Comparison of ENCODE assay signal across 17 mouse cellular contexts in genomic region chr19:32717590-32717989, GRCm38 (mm10). TPM values are rescaled to one million over a fixed set of nuclear protein-coding genes. Genes with fewer than 3 reads are reported as not detected.
DNase-seq lines count a peak whose midpoint lies in the region; ATAC-seq and TF ChIP-seq lines count a peak whose summit lies in the region.
"Had no signal": no experiment of that assay in that cellular context is flagged by ENCODE, and none has a peak within 500 bp of the region (broad histone marks: within the 10 kb centered on the region; RNA-seq: fewer than 3 reads in every experiment).

No protein-coding gene starts in this region.

- no peaks in the 10 kb centered on the region for H3K9me3 ChIP-seq in hindbrain, postnatal 0 days (ENCODE audit: low read length)
- H3K9me3 ChIP-seq in hindbrain, embryonic 10.5 days: 0 out of 2 replicates have a peak, but pooled peaks cover 3% of the 10 kb centered on the region
- H3K9me3 ChIP-seq in midbrain, postnatal 0 days (ENCODE audit: low read length): no peaks in the 10 kb centered on the region
- H3K9me3 ChIP-seq in midbrain, embryonic 10.5 days (replicated peaks): no peaks in the 10 kb centered on the region
- H3K9me3 ChIP-seq in stomach, postnatal 0 days (ENCODE audit: control insufficient read depth, low read length): no peaks in the 10 kb centered on the region
- H3K9me3 ChIP-seq: embryonic facial prominence, embryonic 13.5 days; forebrain, embryonic 15.5 days; liver, embryonic 12.5 days had no signal

- no peaks in the 10 kb centered on the region for H3K4me1 ChIP-seq in hindbrain, postnatal 0 days (ENCODE audit: insufficient read depth, low read length)
- H3K4me1 ChIP-seq in hindbrain, embryonic 10.5 days (replicated peaks): peaks cover 10% of the 10 kb centered on the region
- no peaks in the 10 kb centered on the region for H3K4me1 ChIP-seq in midbrain, postnatal 0 days (ENCODE audit: insufficient read depth, low read length)
- peaks cover 15% of the 10 kb centered on the region for H3K4me1 ChIP-seq in midbrain, embryonic 10.5 days
- no peaks in the 10 kb centered on the region for H3K4me1 ChIP-seq in stomach, postnatal 0 days (replicated peaks; ENCODE audit: control insufficient read depth, insufficient read depth)

- H3K27me3 ChIP-seq in hindbrain, postnatal 0 days (ENCODE audit: insufficient read depth, low read length): no peaks in the 10 kb centered on the region
- H3K27me3 ChIP-seq in hindbrain, embryonic 10.5 days (ENCODE audit: insufficient read depth, poor library complexity, severe bottlenecking): no peaks in the 10 kb centered on the region
- no peaks in the 10 kb centered on the region for H3K27me3 ChIP-seq in midbrain, postnatal 0 days (ENCODE audit: insufficient read depth, low read length)
- no peaks in the 10 kb centered on the region for H3K27me3 ChIP-seq in midbrain, embryonic 10.5 days (ENCODE audit: low read depth, poor library complexity, severe bottlenecking)
- H3K27me3 ChIP-seq in Patski: no peaks in the 10 kb centered on the region
- no peaks in the 10 kb centered on the region for H3K27me3 ChIP-seq in stomach, postnatal 0 days (ENCODE audit: control insufficient read depth, insufficient read depth, low read length)
- H3K27me3 ChIP-seq: embryonic facial prominence, embryonic 13.5 days; forebrain, embryonic 15.5 days; liver, embryonic 12.5 days had no signal

- H3K9ac ChIP-seq in hindbrain, postnatal 0 days (replicated peaks; ENCODE audit: low read length): no peak overlapping the region
- H3K9ac ChIP-seq in midbrain, postnatal 0 days (replicated peaks; ENCODE audit: low read length, poor library complexity, severe bottlenecking): no peak overlapping the region
- no peak overlapping the region for H3K9ac ChIP-seq in stomach, postnatal 0 days (ENCODE audit: low read length)
- H3K9ac ChIP-seq: embryonic facial prominence, embryonic 13.5 days; forebrain, embryonic 15.5 days; liver, embryonic 12.5 days had no signal

- no peak overlapping the region for H3K4me3 ChIP-seq in hindbrain, postnatal 0 days (ENCODE audit: low read length)
- no peak overlapping the region for H3K4me3 ChIP-seq in hindbrain, embryonic 10.5 days
- no peak overlapping the region for H3K4me3 ChIP-seq in midbrain, postnatal 0 days (ENCODE audit: low read depth, low read length)
- H3K4me3 ChIP-seq in midbrain, embryonic 10.5 days: no peak overlapping the region
- no peak overlapping the region for H3K4me3 ChIP-seq in stomach, postnatal 0 days (ENCODE audit: low read depth, low read length)
- H3K4me3 ChIP-seq: embryonic facial prominence, embryonic 13.5 days; forebrain, embryonic 15.5 days; liver, embryonic 12.5 days had no signal

- DNase-seq in hindbrain, postnatal 0 days (ENCODE audit: low spot score): peak; percentile 50
- no peak for DNase-seq in hindbrain, embryonic 10.5 days (ENCODE audit: low spot score)
- DNase-seq in midbrain, postnatal 0 days (ENCODE audit: low spot score): peak; percentile 20
- no peak for DNase-seq in midbrain, embryonic 10.5 days (ENCODE audit: low spot score)
- DNase-seq in Patski (ENCODE audit: low read depth, low spot score): no peak
- no peak for DNase-seq in stomach, postnatal 0 days (ENCODE audit: low spot score)
- DNase-seq in left cerebral cortex, adult 11 months (ENCODE audit: low spot score): no peak
- no peak for DNase-seq in neural tube, embryonic 10.5 days (ENCODE audit: extremely low spot score, low spot score)
- DNase-seq: adrenal gland, adult 8-10 months; cerebellum, postnatal 25 days; gastrocnemius, postnatal 25 days; heart, postnatal 10 days; kidney, postnatal 25 days; lung, postnatal 4 days had no signal

- peak; percentile 35 for TF ChIP-seq CTCF in hindbrain, postnatal 0 days (IDR thresholded peaks at IDR 0.05; ENCODE audit: low read depth)
- peak; percentile 54 for TF ChIP-seq CTCF in midbrain, postnatal 0 days (IDR thresholded peaks at IDR 0.05)
- TF ChIP-seq CTCF in Patski (IDR thresholded peaks at IDR 0.05): peak; percentile 38
- TF ChIP-seq CTCF in stomach, postnatal 0 days (IDR thresholded peaks at IDR 0.05; ENCODE audit: low read depth): peak; percentile 53

- no peaks in the 10 kb centered on the region for H3K36me3 ChIP-seq in hindbrain, postnatal 0 days (ENCODE audit: insufficient read depth, low read length)
- no peaks in the 10 kb centered on the region for H3K36me3 ChIP-seq in hindbrain, embryonic 10.5 days
- no peaks in the 10 kb centered on the region for H3K36me3 ChIP-seq in midbrain, postnatal 0 days (ENCODE audit: insufficient read depth, low read length)
- H3K36me3 ChIP-seq in midbrain, embryonic 10.5 days: no peaks in the 10 kb centered on the region
- H3K36me3 ChIP-seq in stomach, postnatal 0 days (ENCODE audit: control insufficient read depth, insufficient read depth, low read length): no peaks in the 10 kb centered on the region
- H3K36me3 ChIP-seq: embryonic facial prominence, embryonic 13.5 days; forebrain, embryonic 15.5 days; liver, embryonic 12.5 days had no signal

- 69% methylated on average over 3 of the region's 3 CpGs for WGBS in hindbrain, postnatal 0 days
- WGBS in hindbrain, embryonic 10.5 days: 72% methylated on average over 3 of the region's 3 CpGs
- WGBS in midbrain, postnatal 0 days: 74% methylated on average over 3 of the region's 3 CpGs
- 62% methylated on average over 3 of the region's 3 CpGs for WGBS in midbrain, embryonic 10.5 days
- WGBS in stomach, postnatal 0 days: 63% methylated on average over 3 of the region's 3 CpGs

- TF ChIP-seq EP300 in stomach, postnatal 0 days (optimal IDR thresholded peaks at IDR 0.05): no peak

- ATAC-seq in hindbrain, postnatal 0 days: no peak
- ATAC-seq in midbrain, postnatal 0 days (ENCODE audit: low FRiP score): no peak
- ATAC-seq in Patski: no peak
- no peak for ATAC-seq in stomach, postnatal 0 days (ENCODE audit: low FRiP score, low TSS enrichment)
- ATAC-seq: forebrain, embryonic 15.5 days; liver, embryonic 12.5 days had no signal

- CTCF ChIA-PET in Patski (lab: Charles Lee): interaction anchor here (1.0 to 3.4 kb wide), 5 partner anchors 12 to 648 kb away, joined by 3 to 30 read pairs (median 4); no protein-coding TSS in a partner anchor

- POLR2A ChIA-PET in Patski (lab: Charles Lee): no interaction called here

- H3K27ac ChIP-seq in hindbrain, postnatal 0 days: no peak overlapping the region
- no peak overlapping the region for H3K27ac ChIP-seq in hindbrain, embryonic 10.5 days
- no peak overlapping the region for H3K27ac ChIP-seq in midbrain, postnatal 0 days (ENCODE audit: low read depth, low read length)
- no peak overlapping the region for H3K27ac ChIP-seq in midbrain, embryonic 10.5 days (replicated peaks)
- no peak overlapping the region for H3K27ac ChIP-seq in stomach, postnatal 0 days (replicated peaks)
- H3K27ac ChIP-seq: embryonic facial prominence, embryonic 13.5 days; forebrain, embryonic 15.5 days; liver, embryonic 12.5 days had no signal

- H3K4me2 ChIP-seq in hindbrain, postnatal 0 days (ENCODE audit: low read depth, low read length): no peak overlapping the region
- H3K4me2 ChIP-seq in midbrain, postnatal 0 days (ENCODE audit: low read depth, low read length, poor library complexity, severe bottlenecking): no peak overlapping the region
- H3K4me2 ChIP-seq in stomach, postnatal 0 days (replicated peaks; ENCODE audit: low read depth): no peak overlapping the region
- H3K4me2 ChIP-seq: embryonic facial prominence, embryonic 13.5 days; forebrain, embryonic 15.5 days; liver, embryonic 12.5 days had no signal

- in situ Hi-C loops in Patski (cut with MboI; ENCODE audit: low pct_unique_long_range_greater_than_20kb): no loop called here

RNA-seq across cellular contexts. Expression of gene Atad1, which starts 22.0 kb away (rescaled TPM):
- total RNA-seq in hindbrain, postnatal 0 days (2014; rRNA removed): 113 and 117 TPM in 2 replicates
- 116 and 118 TPM in 2 replicates for polyA plus RNA-seq in hindbrain, postnatal 0 days (2015; fragmentation: Nextera tagmentation; extraction: Ambion mirVana)
- 72.7 and 77.5 TPM in 2 replicates for polyA plus RNA-seq in hindbrain, embryonic 10.5 days (2016; fragmentation: Nextera tagmentation; extraction: Ambion mirVana)
- total RNA-seq in midbrain, postnatal 0 days (2014; rRNA removed): 89.3 and 147 TPM in 2 replicates
- 107 and 108 TPM in 2 replicates for polyA plus RNA-seq in midbrain, postnatal 0 days (2015; fragmentation: Nextera tagmentation; extraction: Ambion mirVana)
- 78.0 and 84.4 TPM in 2 replicates for polyA plus RNA-seq in midbrain, embryonic 10.5 days (2016; fragmentation: Nextera tagmentation; extraction: Ambion mirVana)
- polyA plus RNA-seq in Patski (2021): 90.8 TPM
- polyA plus RNA-seq in stomach, postnatal 0 days (2015; fragmentation: Nextera tagmentation; extraction: Ambion mirVana): 42.2 and 42.6 TPM in 2 replicates

RNA-seq across cellular contexts. Expression of gene Pten, which starts 39.7 kb away (rescaled TPM):
- total RNA-seq in hindbrain, postnatal 0 days (2014; rRNA removed): 95.9 and 111 TPM in 2 replicates
- 13.3 and 14.7 TPM in 2 replicates for polyA plus RNA-seq in hindbrain, postnatal 0 days (2015; fragmentation: Nextera tagmentation; extraction: Ambion mirVana)
- polyA plus RNA-seq in hindbrain, embryonic 10.5 days (2016; fragmentation: Nextera tagmentation; extraction: Ambion mirVana): 5.1 and 7.7 TPM in 2 replicates
- total RNA-seq in midbrain, postnatal 0 days (2014; rRNA removed): 117 and 171 TPM in 2 replicates
- polyA plus RNA-seq in midbrain, postnatal 0 days (2015; fragmentation: Nextera tagmentation; extraction: Ambion mirVana): 12.6 and 14.0 TPM in 2 replicates
- 6.8 and 7.6 TPM in 2 replicates for polyA plus RNA-seq in midbrain, embryonic 10.5 days (2016; fragmentation: Nextera tagmentation; extraction: Ambion mirVana)
- 49.1 TPM for polyA plus RNA-seq in Patski (2021)
- 7.2 and 8.1 TPM in 2 replicates for polyA plus RNA-seq in stomach, postnatal 0 days (2015; fragmentation: Nextera tagmentation; extraction: Ambion mirVana)

Comparison
In these comparisons a context has a peak if more than half of its experiments do, and no peak if none do; other contexts are left out.
1. DNase-seq: peak in hindbrain, postnatal 0 days (single experiment) and midbrain, postnatal 0 days (single experiment); none in hindbrain, embryonic 10.5 days (single experiment), midbrain, embryonic 10.5 days (single experiment), Patski (single experiment), stomach, postnatal 0 days (single experiment), left cerebral cortex, adult 11 months (single experiment) and neural tube, embryonic 10.5 days (single experiment).
2. Peak in every context shown above with its lines, with median percentiles within 50 percentile points of each other: CTCF ChIP-seq.